Mouse (Mus musculus) monocyte, adult 5-6 weeks (primary cell): ENCODE measurements around the gene Sf3b4. TPM values are rescaled to one million over a fixed set of nuclear protein-coding genes. Genes with fewer than 3 reads are reported as not detected.
"Not testable (repeated sequence)": the region's sequence is repeated elsewhere in the genome, so short reads cannot be mapped to it uniquely, and the experiment has no call there.

Experiments
- ATAC-seq: fragments of 153-309, 156-312 bp; replicated peaks from 2 replicates; pipeline ENCODE4 v1.8.0; 2017; ENCODE audit warnings: mild to moderate bottlenecking; ENCODE audit not compliant: low TSS enrichment, insufficient number of reproducible peaks, severe bottlenecking, poor library complexity, low FRiP score
- total RNA-seq: library from RNA; stranded (forward); fragments of 200-1000, 200-491, 200-594 nt; gene quantifications from 3 replicates; pipeline ENCODE4 v1.2.3, GENCODE M21; 2017

Sf3b4 gene
- total RNA-seq, 1 experiment from 2014 or later = 4.0 TPM

GRCm38 (mm10) chr3:96198601-96199251 lies 26.6 kb downstream of the Sf3b4 start:
- not testable (repeated sequence) for ATAC-seq

- ATAC-seq = no peak
These were observed 27.6 kb downstream of the Sf3b4 start for GRCm38 (mm10) chr3:96199731-96200130.

GRCm38 (mm10) chr3:96207819-96208218 lies 35.7 kb downstream of the Sf3b4 start:
- ATAC-seq = no peak

- no peak for ATAC-seq
These were observed 37.1 kb downstream of the Sf3b4 start for GRCm38 (mm10) chr3:96209242-96209641.

- ATAC-seq = no peak
These were observed 47.1 kb downstream of the Sf3b4 start for GRCm38 (mm10) chr3:96219191-96219641.

GRCm38 (mm10) chr3:96219661-96220130 lies 47.6 kb downstream of the Sf3b4 start, which contains the start of the genes Bola1 and Hist2h2ab:
Gene Bola1, minus strand, starts transcription at chr3:96219709.
Gene Hist2h2ab, plus strand, starts transcription at chr3:96219865.
- ATAC-seq = peak; percentile 79

GRCm38 (mm10) chr3:96220131-96220764 lies 48.1 kb downstream of the Sf3b4 start:
- not testable (repeated sequence) for ATAC-seq

- peak; percentile 82 for ATAC-seq
These were observed 48.9 kb downstream of the Sf3b4 start, which contains the start of the genes Hist2h2ac and Hist2h2be for GRCm38 (mm10) chr3:96220765-96221639. Gene Hist2h2ac, minus strand, starts transcription at chr3:96220880. Gene Hist2h2be, plus strand, starts transcription at chr3:96221119.

- no peak for ATAC-seq
These were observed 49.5 kb downstream of the Sf3b4 start for GRCm38 (mm10) chr3:96221640-96222038.

GRCm38 (mm10) chr3:96222774-96223173 lies 50.6 kb downstream of the Sf3b4 start:
- no peak for ATAC-seq

GRCm38 (mm10) chr3:96225421-96225820 lies 53.3 kb downstream of the Sf3b4 start:
- ATAC-seq = no peak

Other genes starting within 250 kb of the Sf3b4 start
- gene Anp32e, start 243.1 kb upstream of the Sf3b4 start, total RNA-seq = 108 to 150 TPM (median 134 TPM) in 3 replicates
- 73.1 to 144 TPM (median 131 TPM) in 3 replicates for gene Plekho1, start 176.3 kb upstream of the Sf3b4 start, total RNA-seq
- gene Vps45, start 113.9 kb upstream of the Sf3b4 start, total RNA-seq = 18.1 to 75.8 TPM (median 21.4 TPM) in 3 replicates
- 12.5 to 26.2 TPM (median 17.1 TPM) in 3 replicates for gene Otud7b, start 67.8 kb upstream of the Sf3b4 start, total RNA-seq
- 0.43 to 2.4 TPM in 2 of 3 replicates, not detected in the other for gene Mtmr11, start 10.3 kb upstream of the Sf3b4 start, total RNA-seq
- gene Sv2a, start 8.8 kb downstream of the Sf3b4 start, total RNA-seq = 0.21 to 0.29 TPM in 2 of 3 replicates, not detected in the other
- gene Bola1, start 47.4 kb downstream of the Sf3b4 start, total RNA-seq = 3.9 to 8.1 TPM (median 6.9 TPM) in 3 replicates
- 11.5 to 28.2 TPM (median 14.2 TPM) in 3 replicates for gene Hist2h2ab, start 47.5 kb downstream of the Sf3b4 start, total RNA-seq
- gene Hist2h2ac, start 48.5 kb downstream of the Sf3b4 start, total RNA-seq = 169 to 362 TPM (median 289 TPM) in 3 replicates
- 2.5 to 12.5 TPM (median 3.6 TPM) in 3 replicates for gene Hist2h2be, start 48.8 kb downstream of the Sf3b4 start, total RNA-seq
- 1.5 to 1.6 TPM in 2 of 3 replicates, not detected in the other for gene Hist2h3c2, start 66.8 kb downstream of the Sf3b4 start, total RNA-seq
- 492 to 498 TPM (median 493 TPM) in 3 replicates for gene Hist2h2aa2, start 67.9 kb downstream of the Sf3b4 start, total RNA-seq
- 960 to 1,517 TPM (median 1,455 TPM) in 3 replicates for gene Hist2h2aa1, start 73.2 kb downstream of the Sf3b4 start, total RNA-seq
- gene Hist2h3c1, start 74.4 kb downstream of the Sf3b4 start, total RNA-seq = not detected in 3 replicates
- 9.6 to 40.3 TPM (median 12.9 TPM) in 3 replicates for gene Hist2h4, start 91.0 kb downstream of the Sf3b4 start, total RNA-seq
- 4.4 to 34.9 TPM (median 10.9 TPM) in 3 replicates for gene Hist2h3b, start 96.3 kb downstream of the Sf3b4 start, total RNA-seq
- gene Hist2h2bb, start 97.4 kb downstream of the Sf3b4 start, total RNA-seq = 249 to 540 TPM (median 349 TPM) in 3 replicates
- 11.6 to 16.4 TPM (median 12.6 TPM) in 3 replicates for gene Fcgr1, start 121.6 kb downstream of the Sf3b4 start, total RNA-seq